Mouse (Mus musculus) kidney, postnatal 25 days (tissue): ENCODE results near the gene Idh3a.
"Not testable (repeated sequence)": the region's sequence is repeated elsewhere in the genome, so short reads cannot be mapped to it uniquely, and the experiment has no call there.

Experiments
- DNase-seq, 2 experiments: peaks; one replicate each; pipeline ENCODE4 v3.0.0; 2021; ENCODE audit warnings: mixed read lengths in 2 of 2

The Idh3a gene

GRCm38 (mm10) chr9:54593652-54594051, 7.5 kb downstream of the Idh3a start:
- not testable (repeated sequence) for DNase-seq

DNA sequence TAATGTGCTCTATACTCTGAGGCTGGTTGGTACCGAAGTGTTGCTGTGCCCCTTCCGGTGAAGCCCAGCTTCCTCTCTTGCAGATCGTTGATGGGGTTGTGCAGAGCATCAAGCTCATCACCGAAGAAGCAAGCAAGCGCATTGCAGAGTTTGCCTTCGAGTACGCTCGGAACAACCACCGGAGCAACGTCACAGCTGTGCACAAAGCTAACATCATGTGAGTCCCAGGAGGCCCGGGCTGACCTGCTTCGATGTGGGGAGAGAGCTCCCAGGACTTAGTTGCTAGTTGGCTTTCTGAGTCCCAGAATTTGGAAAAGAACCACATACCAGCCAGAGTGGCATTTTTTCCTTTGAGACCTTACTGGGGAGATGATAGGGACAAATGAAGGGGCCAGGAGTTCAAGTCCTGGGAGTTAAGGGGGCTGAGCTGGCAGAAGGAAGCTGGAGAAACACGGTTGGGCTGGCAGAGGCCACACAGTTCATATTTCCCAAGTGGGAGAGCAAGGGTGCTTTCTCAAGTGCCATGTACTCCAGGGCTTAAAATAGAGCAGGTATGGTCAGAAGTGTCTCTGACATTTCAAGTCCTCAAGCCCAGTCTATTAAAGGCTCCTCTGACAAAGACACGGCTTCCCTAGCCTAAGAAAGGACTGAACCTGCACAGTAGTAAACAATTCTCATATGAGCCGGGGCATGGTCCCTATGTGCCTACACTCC, 10.8 kb downstream of the Idh3a start:
- DNase-seq, result no peak

GRCm38 (mm10) chr9:54602386-54602785, 16.3 kb downstream of the Idh3a start:
- DNase-seq, result no peak

DNA sequence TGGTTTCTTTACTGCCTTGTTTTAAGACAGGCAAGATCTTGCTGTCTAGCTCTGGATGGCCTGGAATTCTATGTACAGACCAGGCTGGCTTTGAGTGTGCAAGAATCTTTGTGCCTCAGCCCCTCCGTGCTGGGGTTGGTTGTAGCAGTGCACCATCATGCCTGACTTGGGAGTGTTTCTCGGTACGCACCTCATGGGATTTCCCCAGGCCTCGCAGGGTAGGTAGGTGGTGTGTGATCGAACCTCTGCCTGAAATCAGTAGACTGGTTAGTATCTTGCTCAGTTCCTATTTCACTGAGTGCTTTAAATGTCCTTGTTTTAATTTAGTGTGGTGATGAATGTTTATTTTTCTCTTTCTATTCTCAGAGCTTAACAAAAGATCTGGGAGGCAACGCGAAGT, 16.8 kb downstream of the Idh3a start:
- DNase-seq, result no peak

- no peak for DNase-seq
These were observed 18.1 kb downstream of the Idh3a start for GRCm38 (mm10) chr9:54604131-54604654.

GRCm38 (mm10) chr9:54604886-54605285, 18.8 kb downstream of the Idh3a start:
- DNase-seq, result peak; percentile 77 to 78

DNA sequence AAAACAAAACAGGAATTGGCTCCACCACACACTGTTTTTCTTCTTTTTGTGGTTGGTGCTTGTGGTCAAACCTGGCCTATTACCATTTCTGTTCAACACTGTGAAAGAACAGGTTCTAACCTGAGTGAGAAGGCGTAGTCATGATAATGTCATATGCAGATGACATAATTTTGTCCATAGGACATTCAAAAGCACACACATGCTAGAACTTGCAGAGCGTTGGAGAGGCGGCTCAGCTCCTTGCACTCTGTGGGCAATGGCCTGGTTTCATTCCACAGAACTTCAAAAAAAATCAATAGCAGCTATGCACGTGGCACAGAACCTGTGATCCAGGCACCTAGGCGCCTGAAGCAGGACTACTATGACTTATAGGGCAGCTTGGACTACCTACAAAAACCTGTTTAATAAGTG, 26.7 kb downstream of the Idh3a start:
- DNase-seq, result no peak

- peak in 1 of 2 experiments; percentile 7 for DNase-seq
These were observed 28.2 kb downstream of the Idh3a start for GRCm38 (mm10) chr9:54614182-54614850.

DNA sequence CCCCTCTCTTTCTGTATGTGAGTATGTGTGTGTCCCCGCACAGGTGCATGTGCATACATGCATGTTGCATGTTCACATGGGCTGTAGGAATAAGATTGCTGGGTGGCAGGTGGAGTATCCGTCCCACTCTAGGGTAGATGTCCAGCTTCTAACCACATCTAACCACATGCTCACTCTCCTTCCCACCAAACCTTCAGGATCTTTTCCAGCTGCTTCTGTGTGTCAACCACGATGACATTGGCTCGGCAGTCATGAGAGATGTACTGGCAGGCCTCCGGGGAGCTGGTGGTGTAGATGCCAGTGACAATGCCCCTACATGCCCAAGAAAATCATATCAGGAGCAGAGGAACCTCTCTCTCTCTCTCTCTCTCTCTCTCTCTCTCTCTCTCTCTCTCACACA, 41.1 kb downstream of the Idh3a start:
- no peak for DNase-seq

- no peak for DNase-seq
These were observed 42.6 kb downstream of the Idh3a start for GRCm38 (mm10) chr9:54628752-54629151.

DNA sequence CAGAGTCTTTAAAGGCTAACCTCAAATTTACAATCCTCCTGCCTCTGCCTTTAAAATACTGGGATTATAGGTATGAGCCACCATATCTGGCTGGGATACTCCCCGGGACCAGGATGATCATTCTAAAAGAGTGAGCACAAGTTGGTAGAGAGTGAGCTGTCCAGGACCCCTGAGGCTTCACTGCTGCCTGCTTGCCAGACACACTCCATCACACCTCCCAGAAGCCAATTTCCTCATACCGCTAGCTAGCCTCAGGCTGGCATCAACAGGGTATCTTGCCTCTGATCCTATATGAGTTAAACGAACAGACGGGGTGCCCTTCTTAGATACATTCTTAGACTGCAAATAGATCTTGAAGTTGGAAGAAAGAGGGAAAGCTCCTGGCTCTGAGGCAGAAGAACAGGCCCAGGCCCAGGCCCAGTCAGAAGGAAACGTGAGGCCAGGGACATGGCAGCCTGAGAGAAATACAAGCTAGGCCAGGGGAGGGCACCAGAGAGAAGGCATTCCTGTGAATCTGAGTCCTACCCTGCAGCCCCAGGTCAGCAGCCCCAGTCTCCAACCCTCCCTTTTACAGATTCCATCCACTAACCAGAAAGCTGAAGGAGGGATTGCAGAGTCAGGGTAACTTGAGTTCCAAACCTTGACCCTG, 43.6 kb downstream of the Idh3a start:
- no peak for DNase-seq

DNA sequence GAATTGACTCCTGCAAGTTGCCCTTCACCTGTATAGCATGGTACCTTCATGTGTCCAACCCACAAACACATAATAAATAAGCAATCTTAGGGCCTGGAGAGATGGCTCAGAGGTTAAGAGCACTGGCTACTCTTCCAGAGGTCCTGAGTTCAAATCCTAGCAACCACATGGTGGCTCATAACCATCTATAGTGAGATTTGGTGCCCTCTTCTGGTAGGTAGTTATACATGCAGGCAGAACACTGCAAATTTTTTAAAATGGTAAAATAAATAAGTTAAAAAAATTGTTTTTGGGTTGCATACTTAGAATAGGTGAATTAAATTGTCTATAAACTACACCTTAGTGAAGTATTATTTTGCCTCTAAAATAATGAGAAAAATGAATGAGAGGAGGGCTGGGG, 44.8 kb downstream of the Idh3a start:
- no peak for DNase-seq

DNA sequence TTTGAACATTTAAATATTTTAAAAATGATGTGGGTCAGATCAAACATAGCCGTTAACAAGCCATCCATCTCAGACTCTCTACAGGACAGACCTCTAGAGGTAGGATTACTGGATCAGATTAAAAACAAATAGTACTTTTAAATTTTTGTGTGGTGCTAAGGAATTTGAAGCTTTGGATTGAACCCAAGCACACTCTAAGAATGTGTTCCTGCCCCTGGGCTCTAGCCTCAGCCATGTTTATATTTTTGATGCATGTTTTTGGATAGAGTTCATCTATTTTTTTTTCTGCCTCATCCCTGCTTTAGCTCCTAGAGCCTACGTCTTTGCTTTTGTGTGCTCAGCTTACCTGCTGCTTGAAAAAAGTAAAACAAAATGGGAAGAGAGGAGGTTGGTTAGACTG, 47.3 kb downstream of the Idh3a start:
- no peak for DNase-seq

DNA sequence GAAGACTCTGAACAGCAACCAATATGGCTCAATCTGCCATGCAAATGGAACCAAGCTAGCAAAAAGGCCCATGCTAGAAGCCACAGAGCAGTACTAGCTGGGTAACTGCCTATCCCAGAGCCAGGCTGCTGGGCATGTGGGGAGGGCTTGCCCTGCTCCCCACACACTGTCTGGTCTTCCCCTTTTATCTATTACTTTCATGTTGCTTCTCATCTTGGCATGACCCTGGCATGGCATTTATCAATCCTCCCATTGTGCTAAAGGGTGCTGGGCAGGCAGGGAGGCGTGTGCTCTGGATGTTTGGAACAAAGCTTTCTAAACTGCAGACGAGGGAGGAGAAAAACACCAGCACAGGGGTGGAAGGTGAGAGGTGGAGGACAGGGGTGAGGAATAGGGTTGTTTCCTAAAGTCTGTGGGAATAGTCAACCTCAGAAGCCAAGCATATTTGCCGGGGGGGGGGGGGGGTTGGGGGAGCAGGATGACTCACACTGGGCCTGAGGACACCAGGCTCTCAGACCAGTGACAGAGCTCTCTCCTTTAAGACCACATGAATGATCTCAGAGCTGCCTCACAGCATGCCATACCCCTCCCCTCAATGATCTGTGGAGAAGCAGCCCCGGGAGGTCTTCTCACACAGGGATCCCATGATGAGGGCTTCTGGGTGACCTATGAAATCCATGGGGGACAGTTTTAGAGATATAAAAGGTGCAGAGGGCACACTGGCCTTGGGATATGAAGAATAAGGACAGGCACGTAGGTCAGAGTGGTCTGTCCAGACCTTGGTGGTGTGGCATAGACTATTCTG, 51.6 kb downstream of the Idh3a start:
- no peak for DNase-seq

DNA sequence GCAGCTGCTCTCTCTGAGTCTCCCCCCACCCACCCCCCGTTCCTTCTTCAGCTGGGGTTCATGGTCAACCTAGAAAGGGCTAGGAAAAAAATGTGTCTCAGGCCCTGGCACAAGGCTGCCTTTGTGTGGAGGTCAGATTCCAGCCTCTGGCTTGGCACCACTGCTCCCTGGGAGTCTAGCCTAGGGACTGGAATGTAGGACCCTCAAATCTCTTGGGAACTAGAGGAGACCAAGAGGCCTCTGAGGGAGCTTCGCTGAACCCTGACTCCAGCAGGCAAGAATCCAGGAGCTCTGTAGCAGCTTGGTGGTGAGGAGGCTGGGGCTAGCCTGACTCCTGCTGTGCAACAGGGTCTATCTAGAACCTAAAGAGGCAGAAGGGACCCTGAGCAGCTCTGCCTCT, 53.1 kb downstream of the Idh3a start:
- no peak for DNase-seq

DNA sequence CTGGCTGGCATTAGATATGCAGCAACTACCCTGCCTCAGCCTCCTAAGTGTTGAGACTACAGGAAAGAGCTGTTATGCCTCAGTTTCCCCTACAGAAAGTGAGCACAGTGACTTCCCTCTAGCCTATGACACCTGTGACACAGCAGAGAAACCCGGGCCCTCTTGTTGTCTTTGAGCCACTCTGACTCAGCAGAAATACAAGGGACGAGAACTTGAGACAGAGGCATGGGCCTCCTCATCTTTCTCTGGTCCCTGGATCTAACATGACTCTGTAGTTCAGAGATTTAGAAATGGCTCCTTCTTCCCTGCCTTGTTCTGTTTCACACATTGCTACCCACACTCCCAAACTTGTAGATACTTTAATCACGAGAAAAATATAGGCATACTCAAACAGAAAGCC, 55.4 kb downstream of the Idh3a start:
- DNase-seq, result no peak

- DNase-seq, result no peak
These were observed 56.0 kb downstream of the Idh3a start for GRCm38 (mm10) chr9:54642149-54642548.

DNA sequence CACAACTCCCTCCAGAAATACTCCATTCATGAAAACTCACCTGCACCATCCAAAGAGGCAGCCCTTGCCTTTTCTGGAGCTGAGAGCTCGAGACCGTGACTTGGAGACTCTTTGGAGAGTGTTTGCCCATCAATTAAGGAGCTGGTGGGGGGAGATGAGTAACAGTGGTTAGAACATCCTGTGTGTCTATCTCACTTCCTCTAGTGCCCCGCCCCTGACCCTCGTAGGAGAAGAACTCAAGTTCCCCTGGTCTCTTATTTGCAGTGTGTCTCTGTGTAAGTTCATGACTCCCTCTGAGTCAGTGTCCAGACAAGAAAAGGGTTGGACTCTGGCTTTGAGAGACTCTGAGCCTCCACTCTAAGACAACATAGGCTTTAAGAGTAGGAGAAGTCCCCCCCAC, 56.4 kb downstream of the Idh3a start:
- DNase-seq, result no peak

GRCm38 (mm10) chr9:54643179-54643578, 57.0 kb downstream of the Idh3a start:
- no peak for DNase-seq

GRCm38 (mm10) chr9:54645530-54645929, 59.4 kb downstream of the Idh3a start:
- no peak for DNase-seq

DNA sequence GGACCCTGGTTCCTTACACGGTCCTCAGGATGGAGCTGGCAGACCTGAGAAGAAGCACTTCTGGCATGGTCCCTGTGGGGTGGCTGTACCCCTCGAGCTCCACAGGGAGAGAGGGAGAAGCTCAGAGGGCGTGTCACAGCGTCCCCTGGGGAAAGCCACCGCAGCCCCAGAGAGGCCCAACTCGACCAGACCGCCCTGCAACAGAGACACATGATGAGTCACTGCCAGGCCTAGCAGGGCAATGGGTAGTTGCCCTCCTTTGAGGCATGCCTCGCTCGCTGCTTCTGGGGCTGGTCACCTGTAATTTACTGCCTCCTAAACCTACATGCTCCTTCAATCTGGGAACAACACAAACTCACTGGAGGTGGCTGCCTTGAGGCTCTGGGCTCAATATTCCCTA, 60.1 kb downstream of the Idh3a start:
- DNase-seq, result peak in 1 of 2 experiments; percentile 21

GRCm38 (mm10) chr9:54647456-54647855, 61.3 kb downstream of the Idh3a start:
- DNase-seq, result peak in 1 of 2 experiments; percentile 16

DNA sequence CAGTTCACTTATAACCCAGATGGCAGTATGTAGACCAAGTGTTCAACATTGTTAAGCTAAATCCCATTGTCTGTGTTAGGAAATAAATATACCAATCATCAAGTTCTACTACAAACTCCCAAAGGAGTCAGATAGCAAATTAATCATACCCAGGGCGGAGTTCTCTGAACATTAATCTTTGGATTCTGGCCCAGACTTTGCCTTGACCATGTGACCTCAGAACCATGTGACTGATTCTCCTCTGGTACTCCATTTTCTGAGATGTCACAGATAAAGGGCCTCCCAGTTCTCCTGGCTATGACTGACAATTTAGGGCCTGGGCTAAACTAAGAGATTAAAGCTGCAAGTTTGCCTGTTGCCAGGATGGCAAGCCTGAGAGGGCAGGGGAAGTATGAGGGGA, 63.2 kb downstream of the Idh3a start:
- peak in 1 of 2 experiments; percentile 6 for DNase-seq
